Mouse (Mus musculus) lung, embryonic 15.5 days (tissue): ENCODE results near the gene Kcnip1. TPM values are rescaled to one million over a fixed set of nuclear protein-coding genes. Genes with fewer than 3 reads are reported as not detected.

Source experiments
- ATAC-seq: fragments of 200-750 bp; cut with Nextera tagmentation; 2 replicates; pipeline ENCODE4 v1.8.0; 2017; ENCODE audit warnings: moderate number of reproducible peaks, borderline replicate concordance; ENCODE audit not compliant: low FRiP score, low TSS enrichment; ENCODE audit errors: extremely low read depth
- H3K27ac ChIP-seq: fragments of 300-500 bp; sonication (generic); 2 replicates; pipeline ENCODE4 v1.5.1; 2015; ENCODE audit warnings: moderate library complexity, mild to moderate bottlenecking, inconsistent platforms
- H3K27me3 ChIP-seq: fragments of 300-500 bp; sonication (generic); 2 replicates; pipeline ENCODE4 v1.6.1; 2015; ENCODE audit warnings: inconsistent platforms
- H3K36me3 ChIP-seq: fragments of 300-500 bp; sonication (generic); 2 replicates; pipeline ENCODE4 v1.6.1; 2015; ENCODE audit warnings: inconsistent platforms
- H3K4me1 ChIP-seq: fragments of 300-500 bp; sonication (generic); 2 replicates; pipeline ENCODE4 v1.6.1; 2015; ENCODE audit warnings: inconsistent platforms
- H3K4me2 ChIP-seq: fragments of 300-500 bp; sonication (generic); 2 replicates; pipeline ENCODE4 v1.6.1; 2015; ENCODE audit warnings: inconsistent platforms, mild to moderate bottlenecking, moderate library complexity
- H3K4me3 ChIP-seq: fragments of 300-500 bp; sonication (generic); 2 replicates; pipeline ENCODE4 v1.5.1; 2015; ENCODE audit warnings: mild to moderate bottlenecking, inconsistent platforms
- H3K9ac ChIP-seq: fragments of 300-500 bp; sonication (generic); 2 replicates; pipeline ENCODE4 v1.6.1; 2015; ENCODE audit warnings: inconsistent platforms
- H3K9me3 ChIP-seq: fragments of 300-500 bp; sonication (generic); 2 replicates; pipeline ENCODE4 v1.6.1; 2016; ENCODE audit warnings: inconsistent platforms
- WGBS: fragments of 180-500 bp; shearing (Covaris S2); methylation state at CpG from one replicate; pipeline ENCODE4 v1.1.7; 2015; 5-methylcytosine and 5-hydroxymethylcytosine counted together
- polyA plus RNA-seq: library from polyadenylated mRNA; unstranded; fragments of >200 nt; fragmentation: Nextera tagmentation; extraction: Ambion mirVana; gene quantifications from 2 replicates; pipeline ENCODE4 v1.2.1, GENCODE M21; 2015

Kcnip1 gene
- polyA plus RNA-seq, 1 experiment from 2014 or later = 0.70 TPM

- Histone ChIP-seq H3K4me2 (no peak overlapping the region), H3K9ac (no peak overlapping the region), H3K27ac (no peak overlapping the region), H3K9me3 (no peaks in the 10 kb centered on the region), H3K27me3 (0 out of 2 replicates have a peak, but pooled peaks cover 3% of the 10 kb centered on the region), H3K36me3 (no peaks in the 10 kb centered on the region), H3K4me1 (no peaks in the 10 kb centered on the region), H3K4me3 (no peak overlapping the region)
- WGBS = 68% methylated on average over 2 of the region's 2 CpGs
- ATAC-seq = no peak
These were observed 17.8 kb downstream of the Kcnip1 start for GRCm38 (mm10) chr11:33975121-33975520.

- Histone ChIP-seq H3K4me1 (no peaks in the 10 kb centered on the region), H3K27ac (no peak overlapping the region), H3K9ac (no peak overlapping the region), H3K9me3 (no peaks in the 10 kb centered on the region), H3K36me3 (no peaks in the 10 kb centered on the region), H3K4me3 (no peak overlapping the region), H3K27me3 (0 out of 2 replicates have a peak, but pooled peaks cover 3% of the 10 kb centered on the region), H3K4me2 (no peak overlapping the region)
- WGBS = 46% methylated on average over 14 of the region's 14 CpGs
- no peak for ATAC-seq
These were observed 18.5 kb downstream of the Kcnip1 start for GRCm38 (mm10) chr11:33974341-33975040.

GRCm38 (mm10) chr11:33972114-33972513 is 20.8 kb downstream of the Kcnip1 start:
- no peak for ATAC-seq
- no peak overlapping the region for H3K9ac ChIP-seq
- H3K9me3 ChIP-seq = no peaks in the 10 kb centered on the region
- H3K27me3 ChIP-seq = 0 out of 2 replicates have a peak, but pooled peaks cover 3% of the 10 kb centered on the region
- H3K27ac ChIP-seq = no peak overlapping the region
- H3K4me1 ChIP-seq = no peaks in the 10 kb centered on the region
- H3K4me2 ChIP-seq = no peak overlapping the region
- no peak overlapping the region for H3K4me3 ChIP-seq
- H3K36me3 ChIP-seq = no peaks in the 10 kb centered on the region
- WGBS = 78% methylated on average over 7 of the region's 7 CpGs

- WGBS = 46% methylated on average over 3 of the region's 3 CpGs
- no peaks in the 10 kb centered on the region for H3K36me3 ChIP-seq
- H3K4me1 ChIP-seq = no peaks in the 10 kb centered on the region
- no peaks in the 10 kb centered on the region for H3K27me3 ChIP-seq
- H3K4me3 ChIP-seq = no peak overlapping the region
- no peak overlapping the region for H3K4me2 ChIP-seq
- no peak for ATAC-seq
- no peak overlapping the region for H3K27ac ChIP-seq
- no peaks in the 10 kb centered on the region for H3K9me3 ChIP-seq
- no peak overlapping the region for H3K9ac ChIP-seq
These were observed 23.8 kb downstream of the Kcnip1 start for GRCm38 (mm10) chr11:33969199-33969598.

GRCm38 (mm10) chr11:33967708-33968107 is 25.2 kb downstream of the Kcnip1 start:
- Histone ChIP-seq H3K4me1 (peaks cover 6% of the 10 kb centered on the region), H3K36me3 (no peaks in the 10 kb centered on the region), H3K27me3 (no peaks in the 10 kb centered on the region), H3K9me3 (no peaks in the 10 kb centered on the region), H3K9ac (no peak overlapping the region), H3K4me2 (no peak overlapping the region), H3K4me3 (no peak overlapping the region), H3K27ac (no peak overlapping the region)
- ATAC-seq = no peak
- 75% methylated on average over 4 of the region's 4 CpGs for WGBS

- H3K9me3 ChIP-seq = no peaks in the 10 kb centered on the region
- peaks cover 10% of the 10 kb centered on the region for H3K4me1 ChIP-seq
- no peak overlapping the region for H3K27ac ChIP-seq
- no peak for ATAC-seq
- no peak overlapping the region for H3K4me3 ChIP-seq
- H3K27me3 ChIP-seq = no peaks in the 10 kb centered on the region
- no peak overlapping the region for H3K4me2 ChIP-seq
- WGBS = 32% methylated on average over 2 of the region's 2 CpGs
- H3K36me3 ChIP-seq = no peaks in the 10 kb centered on the region
- H3K9ac ChIP-seq = no peak overlapping the region
These were observed 27.6 kb downstream of the Kcnip1 start for GRCm38 (mm10) chr11:33965380-33965779.

- no peak within 1 kb of the TSS for H3K4me3 ChIP-seq
These were observed 30.1 kb downstream of the Kcnip1 start, which contains the start of gene Kcnmb1 for GRCm38 (mm10) chr11:33962688-33963407. Gene Kcnmb1 (plus strand): TSS chr11:33963013.

GRCm38 (mm10) chr11:33962178-33962577 is 30.8 kb downstream of the Kcnip1 start:
- WGBS = 30% methylated on average over 7 of the region's 7 CpGs
- Histone ChIP-seq H3K4me2 (no peak overlapping the region), H3K4me1 (peaks cover 10% of the 10 kb centered on the region), H3K4me3 (no peak overlapping the region), H3K36me3 (no peaks in the 10 kb centered on the region), H3K27me3 (no peaks in the 10 kb centered on the region), H3K9me3 (no peaks in the 10 kb centered on the region), H3K9ac (no peak overlapping the region), H3K27ac (peak overlapping the region; percentile 78; the same call in 1 of the 2 replicates)
- 0 out of 2 replicates have a peak, but pooled peaks have one; percentile 28 for ATAC-seq

More at GRCm38 (mm10) chr11:33962688-33963407, 30.1 kb downstream of the Kcnip1 start, which contains the start of gene Kcnmb1:
- Histone ChIP-seq H3K9me3 (no peaks in the 10 kb centered on the region), H3K9ac (no peak within 1 kb of the TSS), H3K4me2 (peak within 1 kb of the TSS; percentile 34; the same call in 1 of the 2 replicates), H3K27ac (peak within 1 kb of the TSS; percentile 78), H3K36me3 (no peaks in the 10 kb centered on the region), H3K4me1 (peaks cover 10% of the 10 kb centered on the region), H3K27me3 (no peaks in the 10 kb centered on the region)
- ATAC-seq = peak; percentile 75; the same call in 1 of the 2 replicates
- WGBS = 17% methylated on average over 6 of the region's 6 CpGs

- Histone ChIP-seq H3K4me3 (no peak overlapping the region), H3K27me3 (no peaks in the 10 kb centered on the region), H3K36me3 (no peaks in the 10 kb centered on the region), H3K4me2 (no peak overlapping the region), H3K27ac (no peak overlapping the region), H3K4me1 (peaks cover 10% of the 10 kb centered on the region), H3K9ac (no peak overlapping the region), H3K9me3 (no peaks in the 10 kb centered on the region)
- 77% methylated on average over 8 of the region's 8 CpGs for WGBS
- no peak for ATAC-seq
These were observed 34.2 kb downstream of the Kcnip1 start for GRCm38 (mm10) chr11:33958713-33959112.

- no peak for ATAC-seq
- H3K27me3 ChIP-seq = no peaks in the 10 kb centered on the region
- WGBS = 81% methylated on average over 6 of the region's 6 CpGs
- H3K9ac ChIP-seq = no peak overlapping the region
- H3K9me3 ChIP-seq = no peaks in the 10 kb centered on the region
- H3K27ac ChIP-seq = no peak overlapping the region
- H3K4me1 ChIP-seq = peaks cover 3% of the 10 kb centered on the region; the same call in 1 of the 2 replicates
- no peak overlapping the region for H3K4me2 ChIP-seq
- no peak overlapping the region for H3K4me3 ChIP-seq
- no peaks in the 10 kb centered on the region for H3K36me3 ChIP-seq
These were observed 35.4 kb downstream of the Kcnip1 start for GRCm38 (mm10) chr11:33957595-33957994.

GRCm38 (mm10) chr11:33956623-33957022 is 36.3 kb downstream of the Kcnip1 start:
- Histone ChIP-seq H3K27me3 (no peaks in the 10 kb centered on the region), H3K27ac (no peak overlapping the region), H3K4me2 (no peak overlapping the region), H3K9ac (no peak overlapping the region), H3K4me3 (no peak overlapping the region), H3K36me3 (no peaks in the 10 kb centered on the region), H3K9me3 (no peaks in the 10 kb centered on the region), H3K4me1 (peaks cover 2% of the 10 kb centered on the region; the same call in 1 of the 2 replicates)
- 72% methylated on average over 5 of the region's 5 CpGs for WGBS
- ATAC-seq = no peak

GRCm38 (mm10) chr11:33955982-33956381 is 37.0 kb downstream of the Kcnip1 start:
- no peak overlapping the region for H3K9ac ChIP-seq
- H3K4me3 ChIP-seq = no peak overlapping the region
- no peak overlapping the region for H3K4me2 ChIP-seq
- no peaks in the 10 kb centered on the region for H3K27me3 ChIP-seq
- WGBS = 68% methylated on average over 4 of the region's 4 CpGs
- H3K27ac ChIP-seq = no peak overlapping the region
- H3K36me3 ChIP-seq = no peaks in the 10 kb centered on the region
- H3K4me1 ChIP-seq = peaks cover 3% of the 10 kb centered on the region; the same call in 1 of the 2 replicates
- ATAC-seq = no peak
- no peaks in the 10 kb centered on the region for H3K9me3 ChIP-seq
